Mouse (Mus musculus): ENCODE measurements around the gene Pla2g2f. TPM values are rescaled to one million over a fixed set of nuclear protein-coding genes. Genes with fewer than 3 reads are reported as not detected.

Gene Pla2g2f
- polyA plus RNA-seq, 1 experiment from 2014 or later = 0.07 TPM

DNA sequence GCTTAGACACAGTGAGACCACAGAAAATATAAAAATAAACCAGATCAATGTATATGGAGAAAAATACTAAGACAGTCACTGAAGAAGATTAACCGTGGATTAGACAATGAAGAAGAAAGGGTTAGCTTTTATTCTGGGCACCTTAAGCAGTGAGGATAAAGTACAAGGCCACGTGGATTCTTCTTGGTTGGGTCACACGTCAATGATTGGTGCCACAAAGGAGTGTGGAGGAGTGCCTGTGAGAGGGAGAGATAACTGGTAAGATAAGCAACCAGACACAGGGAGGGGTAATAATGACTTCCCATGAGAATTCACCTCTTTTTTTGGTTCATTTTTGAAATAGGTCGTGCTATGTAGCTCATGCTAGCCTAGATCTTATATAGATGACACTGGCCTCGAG lies 15.0 kb upstream of the Pla2g2f start:
- Histone ChIP-seq H3K27me3 (ENCODE audit: insufficient read depth, low read length) (no peaks in the 10 kb centered on the region), H3K27ac (ENCODE audit: low read length) (no peak overlapping the region), H3K4me1 (ENCODE audit: insufficient read depth, low read length) (no peaks in the 10 kb centered on the region), H3K9ac (replicated peaks; ENCODE audit: low read length) (no peak overlapping the region), H3K4me3 (ENCODE audit: low read length) (no peak overlapping the region), H3K4me2 (replicated peaks; ENCODE audit: low read depth, low read length) (no peak overlapping the region), H3K36me3 (ENCODE audit: insufficient read depth, low read length) (no peaks in the 10 kb centered on the region), H3K9me3 (ENCODE audit: low read length) (no peaks in the 10 kb centered on the region)
- WGBS = 64% methylated on average over 5 of the region's 5 CpGs
- ATAC-seq (ENCODE audit: low FRiP score, low TSS enrichment) = no peak

- no peak overlapping the region for H3K4me3 ChIP-seq (ENCODE audit: low read length)
- no peaks in the 10 kb centered on the region for H3K9me3 ChIP-seq (ENCODE audit: low read length)
- no peak overlapping the region for H3K4me2 ChIP-seq (replicated peaks; ENCODE audit: low read depth, low read length)
- no peaks in the 10 kb centered on the region for H3K36me3 ChIP-seq (ENCODE audit: insufficient read depth, low read length)
- H3K4me1 ChIP-seq (ENCODE audit: insufficient read depth, low read length) = no peaks in the 10 kb centered on the region
- no peak overlapping the region for H3K9ac ChIP-seq (replicated peaks; ENCODE audit: low read length)
- H3K27me3 ChIP-seq (ENCODE audit: insufficient read depth, low read length) = no peaks in the 10 kb centered on the region
- no peak overlapping the region for H3K27ac ChIP-seq (ENCODE audit: low read length)
- WGBS = 84% methylated on average over 10 of the region's 10 CpGs
- no peak for ATAC-seq (ENCODE audit: low FRiP score, low TSS enrichment)
Observed at GRCm38 (mm10) chr4:138771970-138772369, 14.5 kb upstream of the Pla2g2f start.

- no peak overlapping the region for H3K27ac ChIP-seq (ENCODE audit: low read length)
- no peak overlapping the region for H3K4me3 ChIP-seq (ENCODE audit: low read length)
- WGBS = 75% methylated on average over 9 of the region's 9 CpGs
- H3K27me3 ChIP-seq (ENCODE audit: insufficient read depth, low read length) = no peaks in the 10 kb centered on the region
- no peak overlapping the region for H3K9ac ChIP-seq (replicated peaks; ENCODE audit: low read length)
- no peaks in the 10 kb centered on the region for H3K4me1 ChIP-seq (ENCODE audit: insufficient read depth, low read length)
- no peak for ATAC-seq (ENCODE audit: low FRiP score, low TSS enrichment)
- no peak overlapping the region for H3K4me2 ChIP-seq (replicated peaks; ENCODE audit: low read depth, low read length)
- H3K36me3 ChIP-seq (ENCODE audit: insufficient read depth, low read length) = no peaks in the 10 kb centered on the region
- H3K9me3 ChIP-seq (ENCODE audit: low read length) = no peaks in the 10 kb centered on the region
Observed at GRCm38 (mm10) chr4:138762266-138762665, 4.8 kb upstream of the Pla2g2f start.

GRCm38 (mm10) chr4:138755983-138756382 lies 1.4 kb downstream of the Pla2g2f start:
- H3K9ac ChIP-seq (replicated peaks; ENCODE audit: low read length) = no peak overlapping the region
- no peak overlapping the region; the same call in 1 of the 2 replicates for H3K27ac ChIP-seq (ENCODE audit: low read length)
- peaks cover 5% of the 10 kb centered on the region; the same call in 1 of the 2 replicates for H3K9me3 ChIP-seq (ENCODE audit: low read length)
- no peaks in the 10 kb centered on the region for H3K36me3 ChIP-seq (ENCODE audit: insufficient read depth, low read length)
- H3K4me1 ChIP-seq (ENCODE audit: insufficient read depth, low read length) = no peaks in the 10 kb centered on the region
- WGBS = 84% methylated on average over 11 of the region's 11 CpGs
- no peak overlapping the region for H3K4me2 ChIP-seq (replicated peaks; ENCODE audit: low read depth, low read length)
- H3K4me3 ChIP-seq (ENCODE audit: low read length) = no peak overlapping the region
- no peak for ATAC-seq (ENCODE audit: low FRiP score, low TSS enrichment)
- H3K27me3 ChIP-seq (ENCODE audit: insufficient read depth, low read length) = no peaks in the 10 kb centered on the region

GRCm38 (mm10) chr4:138755439-138755838 lies 2.0 kb downstream of the Pla2g2f start:
- Histone ChIP-seq H3K36me3 (ENCODE audit: insufficient read depth, low read length) (no peaks in the 10 kb centered on the region), H3K27me3 (ENCODE audit: insufficient read depth, low read length) (no peaks in the 10 kb centered on the region), H3K9ac (replicated peaks; ENCODE audit: low read length) (no peak overlapping the region), H3K4me1 (ENCODE audit: insufficient read depth, low read length) (no peaks in the 10 kb centered on the region), H3K27ac (ENCODE audit: low read length) (no peak overlapping the region), H3K4me2 (replicated peaks; ENCODE audit: low read depth, low read length) (no peak overlapping the region), H3K4me3 (ENCODE audit: low read length) (no peak overlapping the region), H3K9me3 (ENCODE audit: low read length) (peaks cover 5% of the 10 kb centered on the region; the same call in 1 of the 2 replicates)
- 74% methylated on average over 4 of the region's 4 CpGs for WGBS
- ATAC-seq (ENCODE audit: low FRiP score, low TSS enrichment) = no peak

- no peaks in the 10 kb centered on the region for H3K4me1 ChIP-seq (ENCODE audit: insufficient read depth, low read length)
- no peak overlapping the region for H3K9ac ChIP-seq (replicated peaks; ENCODE audit: low read length)
- H3K27ac ChIP-seq (ENCODE audit: low read length) = no peak overlapping the region
- H3K36me3 ChIP-seq (ENCODE audit: insufficient read depth, low read length) = no peaks in the 10 kb centered on the region
- 74% methylated on average over 9 of the region's 9 CpGs for WGBS
- no peaks in the 10 kb centered on the region for H3K27me3 ChIP-seq (ENCODE audit: insufficient read depth, low read length)
- peaks cover 5% of the 10 kb centered on the region; the same call in 1 of the 2 replicates for H3K9me3 ChIP-seq (ENCODE audit: low read length)
- no peak overlapping the region for H3K4me2 ChIP-seq (replicated peaks; ENCODE audit: low read depth, low read length)
- H3K4me3 ChIP-seq (ENCODE audit: low read length) = no peak overlapping the region
- ATAC-seq (ENCODE audit: low FRiP score, low TSS enrichment) = no peak
Observed at GRCm38 (mm10) chr4:138754432-138754831, 3.0 kb downstream of the Pla2g2f start.

DNA sequence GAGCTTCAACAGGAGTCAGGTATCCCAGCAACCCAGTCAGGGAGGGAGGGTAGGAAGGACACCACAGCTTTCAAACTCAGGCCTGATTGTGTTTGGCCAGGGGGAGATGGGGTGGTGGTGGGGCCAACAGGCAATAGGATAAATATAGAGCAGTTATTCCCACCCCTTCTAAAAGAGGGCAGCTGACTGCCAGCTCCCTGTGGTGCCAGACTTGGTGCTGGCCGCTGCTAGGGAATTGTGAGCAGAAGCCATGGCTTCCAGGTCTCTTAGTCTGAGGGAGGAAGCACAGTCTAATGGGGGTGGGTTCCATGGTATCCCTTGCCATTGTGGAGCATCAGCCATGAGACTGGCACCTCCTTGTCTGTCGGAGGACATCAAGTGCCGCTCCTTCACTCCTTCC lies 3.8 kb downstream of the Pla2g2f start:
- no peaks in the 10 kb centered on the region for H3K4me1 ChIP-seq (ENCODE audit: insufficient read depth, low read length)
- H3K27ac ChIP-seq (ENCODE audit: low read length) = no peak overlapping the region
- no peak overlapping the region for H3K4me2 ChIP-seq (replicated peaks; ENCODE audit: low read depth, low read length)
- H3K36me3 ChIP-seq (ENCODE audit: insufficient read depth, low read length) = no peaks in the 10 kb centered on the region
- ATAC-seq (ENCODE audit: low FRiP score, low TSS enrichment) = no peak
- H3K27me3 ChIP-seq (ENCODE audit: insufficient read depth, low read length) = no peaks in the 10 kb centered on the region
- no peak overlapping the region for H3K4me3 ChIP-seq (ENCODE audit: low read length)
- no peak overlapping the region for H3K9ac ChIP-seq (replicated peaks; ENCODE audit: low read length)
- 87% methylated on average over 3 of the region's 3 CpGs for WGBS
- H3K9me3 ChIP-seq (ENCODE audit: low read length) = peaks cover 5% of the 10 kb centered on the region; the same call in 1 of the 2 replicates

- Histone ChIP-seq H3K4me2 (replicated peaks; ENCODE audit: low read depth, low read length) (no peak overlapping the region), H3K9ac (replicated peaks; ENCODE audit: low read length) (no peak overlapping the region), H3K27me3 (ENCODE audit: insufficient read depth, low read length) (no peaks in the 10 kb centered on the region), H3K27ac (ENCODE audit: low read length) (no peak overlapping the region), H3K4me3 (ENCODE audit: low read length) (no peak overlapping the region), H3K4me1 (ENCODE audit: insufficient read depth, low read length) (no peaks in the 10 kb centered on the region), H3K36me3 (ENCODE audit: insufficient read depth, low read length) (no peaks in the 10 kb centered on the region), H3K9me3 (ENCODE audit: low read length) (peaks cover 5% of the 10 kb centered on the region; the same call in 1 of the 2 replicates)
- 96% methylated on average over 6 of the region's 6 CpGs for WGBS
- no peak for ATAC-seq (ENCODE audit: low FRiP score, low TSS enrichment)
Observed at GRCm38 (mm10) chr4:138752603-138753002, 4.8 kb downstream of the Pla2g2f start.

DNA sequence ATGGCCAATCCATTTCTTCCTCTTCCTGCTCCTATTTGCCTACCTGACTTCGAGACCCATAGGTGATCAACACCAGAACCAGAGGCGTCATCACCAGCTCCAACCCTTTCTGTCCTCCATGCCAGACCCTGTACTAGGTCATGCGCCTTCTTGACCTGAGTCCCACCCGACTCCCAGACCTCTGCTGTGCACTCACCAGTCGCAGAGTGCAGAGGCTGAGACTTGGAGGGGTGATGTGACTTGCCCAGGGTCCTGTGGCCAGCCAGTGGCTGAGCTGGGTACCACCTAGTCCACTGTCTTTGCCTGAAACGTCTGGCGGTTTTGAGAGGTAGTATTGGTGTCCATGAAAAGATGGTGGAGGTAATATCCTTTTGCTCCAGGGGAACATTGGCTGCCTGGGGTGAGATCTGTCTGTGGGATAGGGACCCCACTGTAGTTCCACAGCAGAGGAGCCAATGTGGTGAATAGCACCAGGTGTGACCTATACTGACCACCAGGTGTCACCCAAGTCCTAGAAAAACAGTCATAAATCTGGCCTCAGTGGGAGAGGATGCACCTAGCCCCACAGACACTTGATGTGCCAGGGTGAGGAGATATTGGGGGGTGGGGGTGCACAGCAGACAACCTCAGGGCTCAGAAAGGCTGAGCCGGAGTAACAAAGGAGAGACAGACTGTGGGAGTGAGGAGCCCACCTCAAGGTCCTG lies 8.9 kb downstream of the Pla2g2f start:
- Histone ChIP-seq H3K9ac (replicated peaks; ENCODE audit: low read length) (no peak overlapping the region), H3K27ac (ENCODE audit: low read length) (no peak overlapping the region), H3K4me2 (replicated peaks; ENCODE audit: low read depth, low read length) (no peak overlapping the region), H3K4me1 (ENCODE audit: insufficient read depth, low read length) (no peaks in the 10 kb centered on the region), H3K27me3 (ENCODE audit: insufficient read depth, low read length) (no peaks in the 10 kb centered on the region), H3K9me3 (ENCODE audit: low read length) (peaks cover 5% of the 10 kb centered on the region; the same call in 1 of the 2 replicates), H3K36me3 (ENCODE audit: insufficient read depth, low read length) (no peaks in the 10 kb centered on the region), H3K4me3 (ENCODE audit: low read length) (no peak overlapping the region)
- 0 out of 2 replicates have a peak, but pooled peaks have one; percentile 24 for ATAC-seq (ENCODE audit: low FRiP score, low TSS enrichment)
- 55% methylated on average over 8 of the region's 8 CpGs for WGBS

- Histone ChIP-seq H3K4me1 (ENCODE audit: insufficient read depth, low read length) (no peaks in the 10 kb centered on the region), H3K27ac (ENCODE audit: low read length) (no peak overlapping the region), H3K36me3 (ENCODE audit: insufficient read depth, low read length) (no peaks in the 10 kb centered on the region), H3K9ac (replicated peaks; ENCODE audit: low read length) (no peak overlapping the region), H3K27me3 (ENCODE audit: insufficient read depth, low read length) (no peaks in the 10 kb centered on the region), H3K4me3 (ENCODE audit: low read length) (no peak overlapping the region), H3K4me2 (replicated peaks; ENCODE audit: low read depth, low read length) (no peak overlapping the region), H3K9me3 (ENCODE audit: low read length) (peaks cover 5% of the 10 kb centered on the region; the same call in 1 of the 2 replicates)
- ATAC-seq (ENCODE audit: low FRiP score, low TSS enrichment) = peak; percentile 55
- 62% methylated on average over 10 of the region's 10 CpGs for WGBS
Observed at GRCm38 (mm10) chr4:138747851-138748250, 9.6 kb downstream of the Pla2g2f start.
